Mouse (Mus musculus): ENCODE measurements around the gene Tceal1. TPM values are rescaled to one million over a fixed set of nuclear protein-coding genes. Genes with fewer than 3 reads are reported as not detected.

Gene Tceal1
- polyA plus RNA-seq, 1 experiment from 2014 or later = 0.96 TPM

DNA sequence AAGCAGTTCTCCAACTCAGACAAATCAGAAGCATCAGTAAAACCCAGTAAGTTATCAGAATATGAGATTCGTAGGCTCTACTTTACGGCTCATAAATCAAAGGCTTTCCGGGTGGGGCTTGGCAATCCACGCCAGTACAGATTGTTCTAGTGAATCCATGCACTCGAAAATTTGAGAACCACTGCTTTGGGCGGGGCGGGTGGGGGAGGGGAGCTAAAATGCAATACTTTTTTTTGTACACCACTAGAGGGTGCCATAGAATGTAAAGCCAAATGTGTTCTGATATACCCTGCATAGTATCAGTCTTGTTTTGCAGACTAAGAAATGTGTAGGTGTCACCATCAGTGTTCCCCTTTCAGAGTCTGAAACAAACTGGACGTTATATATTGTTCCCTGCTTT, 36.9 kb downstream of the Tceal1 start:
- no peak overlapping the region for H3K4me3 ChIP-seq (ENCODE audit: low read depth, low read length)
- 61% methylated on average over 8 of the region's 8 CpGs for WGBS (ENCODE audit: insufficient replicate concordance)
- H3K36me3 ChIP-seq (replicated peaks; ENCODE audit: insufficient read depth, low read length) = no peaks in the 10 kb centered on the region
- no peak overlapping the region for H3K9ac ChIP-seq (replicated peaks)
- H3K9me3 ChIP-seq (ENCODE audit: low read length) = no peaks in the 10 kb centered on the region
- DNase-seq = no peak
- no peak overlapping the region for H3K27ac ChIP-seq (ENCODE audit: low read depth)
- no peak overlapping the region for H3K4me2 ChIP-seq (ENCODE audit: low read depth, low read length)
- H3K27me3 ChIP-seq (ENCODE audit: insufficient read depth, low read length) = 0 out of 2 replicates have a peak, but pooled peaks cover 4% of the 10 kb centered on the region
- ATAC-seq = no peak
- TF ChIP-seq CTCF (IDR thresholded peaks at IDR 0.05; ENCODE audit: low read depth) (peak; percentile 23; the same call in 1 of the 2 replicates), EP300 (IDR thresholded peaks at IDR 0.05; ENCODE audit: low read depth) (no peak)
- H3K4me1 ChIP-seq (ENCODE audit: insufficient read depth) = no peaks in the 10 kb centered on the region

- 0 out of 2 replicates have a peak, but pooled peaks cover 4% of the 10 kb centered on the region for H3K36me3 ChIP-seq (replicated peaks; ENCODE audit: insufficient read depth, low read length)
- H3K4me3 ChIP-seq (ENCODE audit: low read depth, low read length) = no peak overlapping the region
- H3K9ac ChIP-seq (replicated peaks) = no peak overlapping the region
- no peak overlapping the region for H3K27ac ChIP-seq (ENCODE audit: low read depth)
- no peak for TF ChIP-seq CTCF (IDR thresholded peaks at IDR 0.05; ENCODE audit: low read depth)
- no peak for TF ChIP-seq EP300 (IDR thresholded peaks at IDR 0.05; ENCODE audit: low read depth)
- no peak overlapping the region for H3K4me2 ChIP-seq (ENCODE audit: low read depth, low read length)
- DNase-seq = no peak
- no peaks in the 10 kb centered on the region for H3K4me1 ChIP-seq (ENCODE audit: insufficient read depth)
- no peak for ATAC-seq
- H3K9me3 ChIP-seq (ENCODE audit: low read length) = no peaks in the 10 kb centered on the region
- H3K27me3 ChIP-seq (ENCODE audit: insufficient read depth, low read length) = 0 out of 2 replicates have a peak, but pooled peaks cover 4% of the 10 kb centered on the region
- 79% methylated on average over 4 of the region's 4 CpGs for WGBS (ENCODE audit: insufficient replicate concordance)
These were observed 41.5 kb downstream of the Tceal1 start for GRCm38 (mm10) chrX:136749329-136749728.

DNA sequence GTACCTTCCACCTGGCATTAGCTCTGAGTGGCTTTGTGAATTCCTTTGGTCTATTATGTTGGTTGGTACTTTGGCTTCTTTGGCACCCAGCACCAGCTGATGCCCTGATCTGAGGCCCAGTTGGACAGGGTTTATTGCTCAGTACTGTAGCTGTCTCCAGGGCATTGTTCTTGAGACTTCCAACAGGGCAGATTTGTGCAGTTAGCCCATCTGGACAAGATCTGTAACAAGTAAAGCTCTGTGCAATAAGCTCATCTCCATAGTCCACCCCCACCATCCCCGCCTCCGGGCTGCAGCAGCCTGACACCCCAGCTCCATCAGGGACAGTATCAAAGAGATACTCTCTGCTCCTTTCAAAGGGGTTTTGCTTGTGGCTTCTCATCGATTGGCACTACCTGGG, 47.7 kb downstream of the Tceal1 start:
- ATAC-seq (no peak), DNase-seq (no peak)
- Histone ChIP-seq H3K4me1 (ENCODE audit: insufficient read depth) (no peaks in the 10 kb centered on the region), H3K9ac (replicated peaks) (no peak overlapping the region), H3K4me2 (ENCODE audit: low read depth, low read length) (no peak overlapping the region), H3K4me3 (ENCODE audit: low read depth, low read length) (no peak overlapping the region), H3K27me3 (ENCODE audit: insufficient read depth, low read length) (no peaks in the 10 kb centered on the region), H3K36me3 (replicated peaks; ENCODE audit: insufficient read depth, low read length) (0 out of 2 replicates have a peak, but pooled peaks cover 4% of the 10 kb centered on the region), H3K27ac (ENCODE audit: low read depth) (no peak overlapping the region), H3K9me3 (ENCODE audit: low read length) (no peaks in the 10 kb centered on the region)
- 82% methylated on average over 3 of the region's 3 CpGs for WGBS (ENCODE audit: insufficient replicate concordance)
- TF ChIP-seq EP300 (IDR thresholded peaks at IDR 0.05; ENCODE audit: low read depth) (no peak), CTCF (IDR thresholded peaks at IDR 0.05; ENCODE audit: low read depth) (no peak)

Other genes with a start within 250 kb of the Tceal1 start
- gene Kir3dl1, start 190.0 kb upstream of the Tceal1 start, polyA plus RNA-seq (2015; fragmentation: Nextera tagmentation; extraction: Ambion mirVana) = not detected in 2 replicates
- not detected in 2 replicates for gene Kir3dl2, start 163.9 kb upstream of the Tceal1 start, polyA plus RNA-seq (2015; fragmentation: Nextera tagmentation; extraction: Ambion mirVana)
- not detected in 2 replicates for gene Tceal3, start 117.1 kb upstream of the Tceal1 start, polyA plus RNA-seq (2015; fragmentation: Nextera tagmentation; extraction: Ambion mirVana)
- gene Morf4l2, start 35.7 kb downstream of the Tceal1 start, polyA plus RNA-seq (2015; fragmentation: Nextera tagmentation; extraction: Ambion mirVana) = 150 and 163 TPM in 2 replicates
- not detected in 2 replicates for gene Glra4, start 72.2 kb downstream of the Tceal1 start, polyA plus RNA-seq (2015; fragmentation: Nextera tagmentation; extraction: Ambion mirVana)
- gene Plp1, start 114.7 kb downstream of the Tceal1 start, polyA plus RNA-seq (2015; fragmentation: Nextera tagmentation; extraction: Ambion mirVana) = 0.18 and 0.26 TPM in 2 replicates
- gene Rab9b, start 160.8 kb downstream of the Tceal1 start, polyA plus RNA-seq (2015; fragmentation: Nextera tagmentation; extraction: Ambion mirVana) = not detected in 2 replicates
- gene H2bfm, start 219.3 kb downstream of the Tceal1 start, polyA plus RNA-seq (2015; fragmentation: Nextera tagmentation; extraction: Ambion mirVana) = not detected in 2 replicates